Mouse (Mus musculus) testis, postnatal 10 days (tissue): ENCODE measurements around the gene Lrfn4.

Experiments used
- DNase-seq: peaks from one replicate; pipeline ENCODE4 v3.0.0; 2021; ENCODE audit warnings: low spot score

Gene Lrfn4

GRCm38 (mm10) chr19:4569356-4570236 lies 45.9 kb downstream of the Lrfn4 start:
- no peak for DNase-seq

- DNase-seq = no peak
Observed at GRCm38 (mm10) chr19:4568832-4569231, 46.6 kb downstream of the Lrfn4 start.

GRCm38 (mm10) chr19:4567665-4568064 lies 47.8 kb downstream of the Lrfn4 start:
- no peak for DNase-seq

- no peak for DNase-seq
Observed at GRCm38 (mm10) chr19:4566880-4567279, 48.6 kb downstream of the Lrfn4 start.

- DNase-seq = no peak
Observed at GRCm38 (mm10) chr19:4565678-4566077, 49.8 kb downstream of the Lrfn4 start.
